Mouse (Mus musculus): ENCODE measurements around the gene Gm10282. TPM values are rescaled to one million over a fixed set of nuclear protein-coding genes. Genes with fewer than 3 reads are reported as not detected.

Gm10282 gene
- 19.9 and 20.1 TPM in 2 replicates for polyA plus RNA-seq (2015; fragmentation: Nextera tagmentation; extraction: Ambion mirVana)

GRCm38 (mm10) chr8:72305210-72305905 is at the start of gene Gm10282:
Gene Gm10282 (minus strand): TSS chr8:72305260.
- no peak within 1 kb of the TSS for H3K27ac ChIP-seq
- H3K9ac ChIP-seq: no peak within 1 kb of the TSS
- WGBS: 73% methylated on average over 16 of the region's 16 CpGs
- H3K4me2 ChIP-seq: no peak within 1 kb of the TSS
- no peak within 1 kb of the TSS for H3K4me3 ChIP-seq
- ATAC-seq (ENCODE audit: insufficient number of reproducible peaks, low FRiP score, low TSS enrichment, low read depth): no peak
- no peaks in the 10 kb centered on the region for H3K9me3 ChIP-seq
- peaks cover 6% of the 10 kb centered on the region; the same call in 1 of the 2 replicates for H3K4me1 ChIP-seq
- H3K36me3 ChIP-seq: no peaks in the 10 kb centered on the region
- no peaks in the 10 kb centered on the region for H3K27me3 ChIP-seq

GRCm38 (mm10) chr8:72354272-72354671 is 49.2 kb upstream of the Gm10282 start:
- Histone ChIP-seq H3K4me3 (no peak overlapping the region), H3K4me2 (no peak overlapping the region), H3K9ac (no peak overlapping the region), H3K9me3 (no peaks in the 10 kb centered on the region), H3K4me1 (0 out of 2 replicates have a peak, but pooled peaks cover 3% of the 10 kb centered on the region), H3K27ac (no peak overlapping the region), H3K27me3 (no peaks in the 10 kb centered on the region), H3K36me3 (peaks cover 68% of the 10 kb centered on the region)
- 61% methylated on average over 11 of the region's 11 CpGs for WGBS
- no peak for ATAC-seq (ENCODE audit: insufficient number of reproducible peaks, low FRiP score, low TSS enrichment, low read depth)

- 81% methylated on average over 7 of the region's 7 CpGs for WGBS
- Histone ChIP-seq H3K36me3 (peaks cover 62% of the 10 kb centered on the region), H3K4me3 (no peak overlapping the region), H3K9me3 (no peaks in the 10 kb centered on the region), H3K27me3 (no peaks in the 10 kb centered on the region), H3K27ac (no peak overlapping the region), H3K4me1 (0 out of 2 replicates have a peak, but pooled peaks cover 3% of the 10 kb centered on the region), H3K9ac (no peak overlapping the region), H3K4me2 (no peak overlapping the region)
- ATAC-seq (ENCODE audit: insufficient number of reproducible peaks, low FRiP score, low TSS enrichment, low read depth): no peak
Observed at GRCm38 (mm10) chr8:72353700-72354045, 48.6 kb upstream of the Gm10282 start.

GRCm38 (mm10) chr8:72352951-72353699 is 48.1 kb upstream of the Gm10282 start:
- no peak for ATAC-seq (ENCODE audit: insufficient number of reproducible peaks, low FRiP score, low TSS enrichment, low read depth)
- no peak overlapping the region for H3K9ac ChIP-seq
- 77% methylated on average over 8 of the region's 8 CpGs for WGBS
- H3K4me3 ChIP-seq: no peak overlapping the region
- no peaks in the 10 kb centered on the region for H3K27me3 ChIP-seq
- H3K4me1 ChIP-seq: 0 out of 2 replicates have a peak, but pooled peaks cover 3% of the 10 kb centered on the region
- peaks cover 57% of the 10 kb centered on the region for H3K36me3 ChIP-seq
- no peaks in the 10 kb centered on the region for H3K9me3 ChIP-seq
- no peak overlapping the region for H3K27ac ChIP-seq
- H3K4me2 ChIP-seq: no peak overlapping the region

- Histone ChIP-seq H3K9me3 (no peaks in the 10 kb centered on the region), H3K4me3 (no peak overlapping the region), H3K36me3 (peaks cover 55% of the 10 kb centered on the region), H3K27ac (0 out of 2 replicates have a peak overlapping the region, but pooled peaks have one; percentile 4), H3K4me2 (no peak overlapping the region), H3K9ac (no peak overlapping the region), H3K27me3 (no peaks in the 10 kb centered on the region), H3K4me1 (0 out of 2 replicates have a peak, but pooled peaks cover 3% of the 10 kb centered on the region)
- no peak for ATAC-seq (ENCODE audit: insufficient number of reproducible peaks, low FRiP score, low TSS enrichment, low read depth)
- 84% methylated on average over 7 of the region's 7 CpGs for WGBS
Observed at GRCm38 (mm10) chr8:72351405-72352005, 46.4 kb upstream of the Gm10282 start.

- H3K9me3 ChIP-seq: no peaks in the 10 kb centered on the region
- no peak overlapping the region for H3K27ac ChIP-seq
- no peak overlapping the region for H3K4me3 ChIP-seq
- 81% methylated on average over 8 of the region's 8 CpGs for WGBS
- H3K4me2 ChIP-seq: no peak overlapping the region
- no peaks in the 10 kb centered on the region for H3K27me3 ChIP-seq
- no peak overlapping the region for H3K9ac ChIP-seq
- 0 out of 2 replicates have a peak, but pooled peaks cover under 1% of the 10 kb centered on the region for H3K4me1 ChIP-seq
- ATAC-seq (ENCODE audit: insufficient number of reproducible peaks, low FRiP score, low TSS enrichment, low read depth): no peak
- H3K36me3 ChIP-seq: peaks cover 51% of the 10 kb centered on the region
Observed at GRCm38 (mm10) chr8:72350727-72351126, 45.7 kb upstream of the Gm10282 start.

- no peaks in the 10 kb centered on the region for H3K27me3 ChIP-seq
- H3K4me3 ChIP-seq: no peak overlapping the region
- no peak overlapping the region for H3K4me2 ChIP-seq
- no peak for ATAC-seq (ENCODE audit: insufficient number of reproducible peaks, low FRiP score, low TSS enrichment, low read depth)
- no peaks in the 10 kb centered on the region for H3K9me3 ChIP-seq
- no peaks in the 10 kb centered on the region for H3K4me1 ChIP-seq
- H3K36me3 ChIP-seq: peaks cover 53% of the 10 kb centered on the region
- no peak overlapping the region for H3K9ac ChIP-seq
- no peak overlapping the region for H3K27ac ChIP-seq
- WGBS: 87% methylated on average over 9 of the region's 9 CpGs
Observed at GRCm38 (mm10) chr8:72349838-72350237, 44.8 kb upstream of the Gm10282 start.

GRCm38 (mm10) chr8:72348956-72349355 is 43.9 kb upstream of the Gm10282 start:
- no peaks in the 10 kb centered on the region for H3K9me3 ChIP-seq

GRCm38 (mm10) chr8:72348114-72348513 is 43.1 kb upstream of the Gm10282 start:
- no peaks in the 10 kb centered on the region for H3K9me3 ChIP-seq
- H3K27me3 ChIP-seq: no peaks in the 10 kb centered on the region
- no peak overlapping the region for H3K27ac ChIP-seq
- peaks cover 49% of the 10 kb centered on the region for H3K36me3 ChIP-seq
- ATAC-seq (ENCODE audit: insufficient number of reproducible peaks, low FRiP score, low TSS enrichment, low read depth): no peak
- H3K4me1 ChIP-seq: no peaks in the 10 kb centered on the region
- H3K4me3 ChIP-seq: no peak overlapping the region
- H3K4me2 ChIP-seq: no peak overlapping the region
- no peak overlapping the region for H3K9ac ChIP-seq
- 95% methylated on average over 2 of the region's 2 CpGs for WGBS

More at GRCm38 (mm10) chr8:72348956-72349355, 43.9 kb upstream of the Gm10282 start:
- Histone ChIP-seq H3K4me3 (no peak overlapping the region), H3K4me2 (no peak overlapping the region), H3K36me3 (peaks cover 49% of the 10 kb centered on the region), H3K4me1 (no peaks in the 10 kb centered on the region), H3K9ac (no peak overlapping the region), H3K27ac (no peak overlapping the region), H3K27me3 (no peaks in the 10 kb centered on the region)
- ATAC-seq (ENCODE audit: insufficient number of reproducible peaks, low FRiP score, low TSS enrichment, low read depth): no peak
- 93% methylated on average over 1 of the region's 1 CpGs for WGBS

- H3K4me3 ChIP-seq: no peak overlapping the region
- peaks cover 55% of the 10 kb centered on the region for H3K36me3 ChIP-seq
- H3K4me1 ChIP-seq: no peaks in the 10 kb centered on the region
- ATAC-seq (ENCODE audit: insufficient number of reproducible peaks, low FRiP score, low TSS enrichment, low read depth): no peak
- H3K27ac ChIP-seq: no peak overlapping the region
- WGBS: 74% methylated on average over 1 of the region's 1 CpGs
- H3K9me3 ChIP-seq: no peaks in the 10 kb centered on the region
- H3K9ac ChIP-seq: no peak overlapping the region
- H3K4me2 ChIP-seq: no peak overlapping the region
- H3K27me3 ChIP-seq: no peaks in the 10 kb centered on the region
Observed at GRCm38 (mm10) chr8:72347553-72347952, 42.5 kb upstream of the Gm10282 start.

- 75% methylated on average over 4 of the region's 4 CpGs for WGBS
- Histone ChIP-seq H3K4me3 (no peak overlapping the region), H3K27me3 (no peaks in the 10 kb centered on the region), H3K27ac (no peak overlapping the region), H3K36me3 (peaks cover 82% of the 10 kb centered on the region), H3K4me2 (no peak overlapping the region), H3K9me3 (no peaks in the 10 kb centered on the region), H3K4me1 (no peaks in the 10 kb centered on the region), H3K9ac (no peak overlapping the region)
- no peak for ATAC-seq (ENCODE audit: insufficient number of reproducible peaks, low FRiP score, low TSS enrichment, low read depth)
Observed at GRCm38 (mm10) chr8:72343725-72344124, 38.7 kb upstream of the Gm10282 start.
